Mouse (Mus musculus): ENCODE measurements around the gene Ptprd.
"Not testable (repeated sequence)": the region's sequence is repeated elsewhere in the genome, so short reads cannot be mapped to it uniquely, and the experiment has no call there.

Gene Ptprd

DNA sequence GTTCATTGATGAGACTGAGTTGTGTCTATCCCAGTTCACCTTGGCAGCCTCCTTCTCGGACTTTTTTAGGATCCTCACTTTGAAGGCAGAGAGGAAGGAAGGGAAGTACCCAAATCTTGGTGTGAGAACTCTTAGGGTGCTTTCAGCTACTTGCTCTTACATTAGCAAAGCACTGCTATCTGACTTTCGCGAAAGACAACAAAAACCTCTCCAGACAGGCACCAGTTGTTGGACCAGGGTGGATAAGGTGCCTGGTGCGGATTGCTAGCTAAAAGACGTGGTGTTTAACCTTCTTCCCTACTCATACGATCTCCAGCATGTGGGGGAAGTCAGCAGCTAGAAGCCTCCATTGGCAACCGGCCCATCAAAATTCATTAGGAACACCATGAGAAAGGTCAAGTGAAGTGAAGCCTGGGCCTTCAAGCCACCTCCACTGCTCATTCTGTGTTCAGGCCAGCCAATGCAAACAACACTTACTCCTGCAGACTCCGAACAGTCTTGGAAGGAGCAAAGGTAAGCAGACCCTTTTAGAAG is 1760.7 kb downstream of the Ptprd start:
- in situ Hi-C loops (cut with MboI, MseI), result loop anchor here in 1 of 2 experiments (10.0 kb wide), 2 partner anchors 1116 to 1196 kb away; no protein-coding TSS in a partner anchor

DNA sequence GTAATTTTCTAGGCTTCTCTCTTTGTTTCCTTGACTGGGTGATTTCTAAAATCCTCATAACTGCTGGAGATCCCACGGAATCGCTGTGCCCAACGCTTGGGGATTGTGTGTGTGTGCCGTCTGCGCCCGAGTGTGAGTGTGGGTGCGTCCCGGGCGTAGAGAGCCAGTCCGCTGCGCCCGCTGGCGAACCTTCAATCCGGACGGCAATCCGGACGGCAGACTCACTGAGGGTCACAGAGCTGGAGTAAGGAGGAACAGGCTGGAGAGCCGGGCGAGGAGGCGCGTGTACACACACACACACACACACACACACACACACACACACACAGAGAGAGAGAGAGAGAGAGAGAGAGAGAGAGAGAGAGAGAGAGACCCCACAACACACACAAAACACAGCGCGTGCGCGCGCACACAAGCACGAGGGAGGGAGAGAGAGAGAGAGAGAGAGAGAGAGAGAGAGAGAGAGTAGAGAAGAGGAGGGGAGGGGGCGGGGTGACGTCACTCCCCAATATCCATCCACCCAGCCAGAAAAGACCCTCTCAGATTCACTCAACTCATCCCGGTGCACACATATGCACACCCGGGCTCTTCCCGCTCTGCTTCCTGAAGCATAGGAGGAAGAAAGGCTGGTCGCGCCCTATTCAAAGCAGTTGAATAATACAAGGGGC is 1761.3 kb downstream of the Ptprd start:
- in situ Hi-C loops (cut with MboI, MseI), result loop anchor here in 1 of 2 experiments (10.0 kb wide), 2 partner anchors 1116 to 1196 kb away; no protein-coding TSS in a partner anchor

DNA sequence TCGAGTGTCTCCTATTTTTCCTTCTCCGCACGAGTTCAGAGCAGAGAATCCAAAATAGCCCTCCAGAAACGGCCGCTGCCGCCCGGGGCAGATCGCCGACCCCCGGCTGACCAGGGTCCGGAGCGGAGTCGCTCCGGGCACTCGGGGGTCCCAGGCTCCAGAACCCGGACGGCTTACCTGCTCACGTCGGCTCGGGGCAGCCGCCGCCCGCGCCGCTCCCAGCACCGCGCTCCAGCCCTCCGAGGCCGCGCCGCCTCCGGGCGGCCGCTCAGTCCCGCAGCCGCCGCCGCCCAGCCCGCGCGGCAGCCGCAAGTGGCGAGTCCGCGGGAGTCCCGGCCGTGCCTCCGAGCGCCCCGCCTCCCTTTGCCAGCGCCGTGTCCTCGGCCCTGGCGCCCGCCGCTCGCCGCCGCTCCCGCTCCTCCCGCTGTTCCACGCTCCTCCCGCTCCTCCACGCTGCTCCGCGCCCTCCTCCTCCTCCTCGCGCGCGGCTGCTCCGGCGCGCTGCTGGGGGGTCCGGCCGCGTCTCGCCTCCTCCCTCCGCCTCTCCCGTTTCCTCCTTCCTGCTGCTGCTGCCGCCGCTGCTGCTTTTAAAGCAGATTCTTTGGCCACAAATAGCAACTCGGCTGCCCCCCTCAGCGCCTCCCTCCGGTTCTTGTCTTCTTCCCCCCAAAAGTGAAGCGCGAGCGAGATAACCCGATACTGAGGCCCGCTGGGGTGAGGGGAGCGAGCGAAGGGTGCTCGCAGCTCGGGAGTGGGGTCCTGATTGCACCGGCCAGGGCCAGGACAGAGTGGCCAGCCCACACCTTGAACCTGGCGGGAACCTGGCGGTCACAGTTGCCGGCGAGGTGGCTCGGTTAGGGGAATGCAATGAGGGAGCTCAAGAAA is 1762.1 kb downstream of the Ptprd start:
- in situ Hi-C loops (cut with MboI, MseI), result loop anchor here in 1 of 2 experiments (10.0 kb wide), 2 partner anchors 1115 to 1195 kb away; no protein-coding TSS in a partner anchor

DNA sequence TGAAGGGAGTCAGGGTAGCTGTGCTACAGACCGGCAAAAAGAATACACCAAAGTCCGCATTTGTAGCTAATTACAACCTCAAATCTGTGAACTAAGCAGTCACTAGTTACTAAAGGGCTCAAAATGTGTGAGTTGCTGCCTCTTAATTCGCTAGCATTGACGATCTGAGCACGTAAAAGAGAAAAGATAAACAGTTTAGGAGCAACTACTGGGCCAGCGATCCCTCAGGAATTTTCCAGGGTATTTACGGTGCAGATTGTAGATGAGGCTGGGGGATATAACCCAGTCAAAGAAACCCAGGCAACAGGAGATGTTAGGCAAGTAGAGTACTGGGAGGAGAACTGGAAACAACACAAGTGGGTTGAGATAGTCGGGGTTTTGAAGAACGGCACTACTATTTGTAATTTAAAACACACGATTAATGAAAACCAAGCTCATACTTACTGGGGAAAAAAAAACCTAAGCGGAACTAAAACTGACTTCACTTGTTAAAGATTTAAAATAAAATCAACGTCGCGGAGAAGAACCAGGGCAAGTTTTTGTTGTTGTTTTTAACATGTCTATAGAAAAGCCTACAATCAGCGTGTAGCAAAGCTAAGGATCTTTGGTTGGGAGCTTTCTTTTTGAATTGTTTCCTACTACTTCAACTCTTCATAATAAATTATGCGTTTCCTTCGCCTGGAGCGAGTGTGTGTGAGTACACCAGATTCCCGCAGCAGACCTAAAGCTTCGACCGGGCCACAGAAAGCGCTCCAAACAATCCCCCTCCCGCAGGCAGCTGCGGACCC is 1762.9 kb downstream of the Ptprd start:
- in situ Hi-C loops (cut with MboI, MseI), result no loop called here

DNA sequence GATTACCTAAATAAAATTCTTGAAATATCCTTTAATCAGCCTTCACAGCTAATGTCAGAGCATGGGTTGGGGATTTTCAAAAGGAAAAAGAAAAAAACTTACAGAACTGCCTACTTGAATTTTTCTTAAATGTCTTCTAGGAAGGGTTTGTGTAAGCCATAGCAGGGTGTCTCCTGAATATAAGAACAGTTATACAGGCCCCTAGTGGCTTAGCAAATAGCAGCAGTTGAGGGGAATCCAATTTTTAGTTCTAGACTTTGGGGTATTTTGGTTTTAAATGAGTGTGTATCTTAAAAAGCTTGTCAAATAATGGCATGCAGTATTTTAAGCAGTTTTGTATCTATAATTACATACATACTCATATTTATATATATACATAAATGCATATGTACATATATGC is 1764.4 kb downstream of the Ptprd start:
- in situ Hi-C loops (cut with MboI, MseI), result no loop called here

DNA sequence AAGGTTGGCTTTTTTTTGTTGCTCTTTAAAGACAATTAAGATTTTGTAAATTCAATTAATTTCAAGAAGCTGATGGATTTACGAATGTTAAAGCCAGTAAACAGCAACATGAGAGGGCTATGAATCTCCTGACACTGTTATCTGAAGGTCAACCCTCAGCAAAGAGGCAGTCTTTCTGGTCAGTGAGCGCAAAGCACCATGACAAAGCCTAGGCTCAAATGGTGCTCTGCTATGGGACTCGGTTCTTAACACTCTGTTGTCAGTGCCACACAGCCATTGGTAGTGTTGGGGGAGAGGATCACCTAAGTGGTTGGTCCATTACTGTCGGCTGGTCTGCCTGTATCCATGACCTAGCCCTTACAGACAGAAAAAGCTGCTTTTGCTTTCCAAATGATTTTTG is 1767.0 kb downstream of the Ptprd start:
- in situ Hi-C loops (cut with MboI, MseI), result no loop called here

DNA sequence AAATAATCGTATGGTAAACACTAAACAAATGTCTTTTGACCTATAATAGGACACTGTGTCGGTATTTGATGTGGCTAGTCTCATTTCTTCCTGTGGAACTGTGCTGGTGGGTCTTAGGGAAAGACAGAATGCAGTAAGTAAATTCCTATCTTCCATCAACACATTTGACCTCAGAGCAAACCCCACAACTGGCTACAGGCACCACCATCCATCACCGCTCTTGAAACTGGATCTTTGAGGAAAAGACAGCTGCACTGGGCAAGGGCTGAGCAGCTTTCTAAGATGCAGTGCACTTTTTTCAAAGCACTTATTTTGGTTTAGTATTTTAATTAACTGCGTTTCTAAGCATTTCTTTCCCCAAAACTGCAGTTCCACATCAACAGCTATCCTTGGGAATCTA is 1768.2 kb downstream of the Ptprd start:
- in situ Hi-C loops (cut with MboI, MseI), result no loop called here

DNA sequence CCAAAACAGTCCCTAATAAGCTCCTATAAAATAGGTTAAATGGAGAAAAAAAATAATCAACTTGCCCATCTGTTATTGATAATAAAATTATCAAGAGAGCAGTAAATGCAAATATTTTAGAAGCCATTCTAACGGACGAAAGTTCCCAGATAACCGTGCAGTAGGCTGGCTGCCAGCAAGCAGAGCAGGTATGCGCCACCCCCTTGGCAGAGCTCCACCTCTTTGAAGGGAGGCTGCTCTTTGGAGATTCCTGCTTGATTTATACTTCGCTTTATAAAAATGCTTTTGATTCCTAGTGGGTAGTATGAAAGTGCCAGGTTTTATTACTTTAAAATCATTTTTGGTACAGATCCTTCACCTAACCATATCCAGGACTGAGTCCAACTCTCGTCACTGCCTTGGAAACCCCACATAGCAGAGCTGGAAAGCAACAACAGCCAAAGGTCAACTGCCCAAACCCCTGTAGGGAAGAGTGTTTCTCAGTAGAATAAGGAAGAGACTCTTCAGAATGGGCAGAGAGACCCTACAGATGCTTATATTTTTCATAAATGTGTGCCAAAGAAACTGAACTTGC is 1770.9 kb downstream of the Ptprd start:
- in situ Hi-C loops (cut with MboI, MseI), result no loop called here

DNA sequence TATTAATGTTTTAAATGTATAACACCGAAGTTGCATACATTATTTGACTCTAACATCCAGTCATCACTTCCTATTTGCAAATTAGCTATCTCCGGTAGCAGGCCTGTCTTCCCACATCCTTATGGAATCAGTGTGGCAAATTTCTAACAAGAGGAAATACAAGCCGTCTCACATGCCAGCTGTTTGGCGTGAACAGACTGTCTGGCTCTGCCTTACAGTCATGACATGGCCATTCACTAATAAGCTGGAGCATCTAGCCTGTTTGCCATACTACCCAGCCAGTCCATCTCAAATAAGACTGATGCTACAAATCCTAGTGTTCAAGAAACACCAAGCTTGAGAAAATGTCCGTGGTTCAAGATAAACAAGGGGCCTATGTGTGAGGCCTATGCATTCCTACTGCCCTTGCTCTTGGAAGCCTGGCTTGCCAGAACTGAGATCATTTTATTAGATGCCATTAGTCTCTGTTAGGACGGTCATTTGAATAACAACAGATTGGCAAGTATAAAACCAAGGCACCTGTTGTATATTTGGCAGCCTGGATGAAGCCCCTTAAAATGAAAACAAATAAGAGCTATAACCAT is 1773.2 kb downstream of the Ptprd start:
- in situ Hi-C loops (cut with MboI, MseI), result no loop called here

DNA sequence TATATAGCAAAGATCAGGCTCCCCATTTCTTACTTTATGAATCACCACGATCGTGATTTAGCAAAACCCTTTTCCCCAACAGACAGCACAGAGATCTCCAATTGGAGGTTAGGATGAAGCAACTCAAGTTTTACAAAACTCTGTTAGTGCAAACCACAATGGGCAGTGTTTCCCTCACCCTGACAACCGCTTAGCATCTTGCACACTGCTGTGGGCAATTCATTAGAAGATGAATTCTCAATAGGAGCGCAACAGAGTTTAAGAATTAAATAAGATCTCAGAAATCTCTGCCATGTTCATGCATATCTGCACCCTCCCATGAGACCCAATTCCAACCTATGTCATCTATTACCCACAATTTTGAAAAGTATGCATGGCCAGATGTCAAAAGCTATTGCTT is 1773.7 kb downstream of the Ptprd start:
- in situ Hi-C loops (cut with MboI, MseI), result no loop called here

DNA sequence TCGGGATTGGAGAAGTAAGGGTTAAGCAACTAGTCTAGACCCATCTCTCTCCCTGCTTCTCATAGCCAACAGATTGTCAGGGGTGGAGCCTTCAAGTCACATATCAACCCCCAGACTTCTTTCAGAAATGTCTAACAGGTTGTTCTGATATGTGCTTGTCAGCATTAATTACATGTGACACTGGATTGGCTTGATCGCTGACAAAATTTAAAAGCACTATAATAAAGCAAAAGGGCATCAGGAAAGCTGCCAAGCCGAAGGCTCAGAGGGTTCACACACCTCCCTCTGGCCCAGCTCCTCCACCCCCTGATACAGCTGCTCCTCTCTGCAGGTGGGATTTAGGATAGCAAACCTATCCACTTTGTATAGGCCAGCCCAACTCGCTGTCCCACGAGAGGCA is 1775.8 kb downstream of the Ptprd start:
- in situ Hi-C loops (cut with MboI, MseI), result no loop called here

DNA sequence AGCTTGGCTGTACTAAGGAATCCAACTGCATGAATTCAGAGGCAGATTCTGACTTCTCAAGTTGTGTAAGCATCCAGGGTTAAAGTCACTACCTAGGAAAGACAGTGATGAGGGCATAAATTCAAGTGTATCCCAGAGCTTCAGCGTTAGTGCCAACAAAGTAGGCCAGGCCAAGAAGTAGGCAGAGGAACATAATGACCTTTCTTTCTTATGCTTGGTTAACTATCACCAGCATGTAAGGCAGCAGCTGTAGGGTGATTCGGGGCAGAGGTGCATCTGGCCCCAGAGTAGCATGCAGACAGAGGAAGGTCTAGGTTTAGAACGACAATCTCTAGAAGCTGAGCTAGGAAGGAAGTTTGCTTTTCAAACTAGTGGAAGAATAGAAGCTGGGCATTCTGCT is 1782.0 kb downstream of the Ptprd start:
- in situ Hi-C loops (cut with MboI, MseI), result no loop called here

DNA sequence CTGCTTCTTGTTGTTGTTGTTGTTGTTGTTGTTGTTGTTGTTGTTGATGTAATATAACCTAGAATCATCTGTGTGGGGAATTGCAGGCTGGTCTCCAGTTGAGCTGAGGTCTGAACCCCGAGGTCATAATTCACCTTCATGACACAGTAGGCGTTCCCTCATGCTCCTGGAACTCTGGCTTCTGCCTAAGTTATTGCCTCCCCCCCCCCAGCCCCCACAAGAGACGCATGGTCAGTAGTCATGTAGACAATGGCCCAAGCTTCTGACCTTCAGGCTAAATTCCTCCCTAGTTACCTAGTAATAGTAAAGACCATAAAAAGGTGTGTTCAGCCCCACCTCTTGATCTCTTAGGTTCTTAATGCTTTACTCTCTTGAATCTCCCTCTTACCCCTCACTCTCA is 1784.7 kb downstream of the Ptprd start:
- in situ Hi-C loops (cut with MboI, MseI), result not testable (repeated sequence)

DNA sequence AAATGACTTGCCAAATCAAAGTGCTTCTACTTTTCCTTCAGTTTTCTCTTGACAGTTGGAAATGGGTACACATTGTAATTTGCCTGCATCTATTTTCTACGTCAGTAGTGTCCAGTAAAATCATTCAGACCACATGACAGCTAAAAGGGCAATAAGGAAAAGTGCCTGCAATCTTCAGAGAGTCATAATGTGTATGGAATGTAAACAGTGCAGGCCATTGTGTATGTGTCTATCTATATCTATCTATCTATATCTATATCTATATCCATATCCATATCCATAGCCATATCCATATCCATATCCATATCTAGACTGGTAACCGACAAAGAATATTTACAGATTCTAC is 1786.6 kb downstream of the Ptprd start:
- in situ Hi-C loops (cut with MboI, MseI), result no loop called here

DNA sequence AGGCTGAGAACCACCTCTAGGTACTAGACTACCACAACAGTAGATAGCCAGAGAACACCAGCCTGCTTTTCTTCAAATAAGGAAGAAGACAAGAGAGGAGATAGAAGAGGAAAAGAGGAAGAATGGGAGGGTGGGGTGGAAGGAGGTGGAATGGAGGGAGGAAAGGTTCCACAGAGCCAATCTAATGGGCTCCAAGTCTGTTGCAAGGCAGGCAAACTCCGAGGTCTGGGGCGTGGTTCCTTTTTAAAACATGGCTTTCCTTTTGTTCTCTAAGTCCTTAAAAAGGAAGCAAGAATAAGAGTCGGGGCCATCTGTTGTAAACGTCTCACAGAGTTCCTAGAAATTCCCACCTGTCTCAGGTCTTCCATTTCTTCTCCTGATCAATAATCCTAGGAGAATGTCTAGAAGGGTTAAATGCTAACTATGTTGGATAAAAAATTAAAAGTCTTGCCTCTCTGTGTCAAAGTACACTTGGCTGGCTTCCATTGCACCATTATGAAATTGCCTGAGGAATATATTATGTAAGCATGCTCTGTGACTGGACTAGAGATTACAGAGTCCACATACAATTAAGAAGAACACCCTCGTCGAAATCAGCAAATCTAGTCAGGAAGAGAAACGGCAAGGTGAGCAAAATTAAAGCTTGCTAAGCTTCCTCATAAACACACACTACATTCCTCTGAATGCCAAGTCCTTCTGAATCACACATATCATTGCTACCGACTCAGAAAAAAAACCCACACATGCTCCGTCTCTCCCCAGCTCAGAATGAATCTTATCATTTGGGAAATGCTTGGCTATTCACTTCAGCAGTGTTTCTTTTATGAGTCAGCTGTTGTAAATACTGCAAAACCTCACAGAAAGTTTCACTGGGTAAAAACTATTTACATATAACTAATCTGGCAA is 1787.2 kb downstream of the Ptprd start:
- in situ Hi-C loops (cut with MboI, MseI), result no loop called here

DNA sequence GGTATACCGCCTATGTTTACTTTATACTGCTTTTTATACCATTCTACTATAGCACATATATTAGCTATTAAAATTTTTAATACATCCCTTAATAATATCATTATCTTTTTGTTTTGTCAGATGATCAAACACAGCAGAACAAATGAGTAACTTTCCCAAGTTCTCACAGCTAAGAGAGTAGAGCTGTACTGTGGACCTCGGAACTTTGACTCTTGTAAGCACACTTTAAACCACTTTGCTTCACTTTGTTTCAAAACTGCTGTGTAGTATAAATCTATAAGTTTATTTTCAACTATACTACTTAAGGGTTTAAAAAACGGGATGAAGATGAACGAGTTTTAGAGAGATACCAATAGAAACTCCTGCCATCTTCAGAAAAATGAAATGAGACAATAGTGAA is 1789.6 kb downstream of the Ptprd start:
- in situ Hi-C loops (cut with MboI, MseI), result no loop called here

DNA sequence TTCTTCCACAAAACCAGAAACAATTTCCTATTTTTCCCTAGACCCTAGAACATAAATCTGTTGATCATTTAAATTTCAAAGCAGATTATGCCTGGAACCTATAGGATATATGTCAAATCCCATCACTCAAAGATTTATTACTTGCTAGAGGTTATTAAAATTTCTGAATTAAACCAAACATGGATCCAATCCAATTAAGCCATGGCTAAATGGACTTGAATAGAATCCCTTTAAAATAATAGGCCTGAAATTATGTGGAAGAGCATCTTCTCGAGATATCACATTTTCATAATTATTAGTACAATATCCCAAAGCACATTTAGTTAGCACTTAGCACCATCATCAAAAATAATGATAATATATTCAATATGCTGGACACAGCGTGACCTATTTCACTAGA is 1792.1 kb downstream of the Ptprd start:
- in situ Hi-C loops (cut with MboI, MseI), result no loop called here

DNA sequence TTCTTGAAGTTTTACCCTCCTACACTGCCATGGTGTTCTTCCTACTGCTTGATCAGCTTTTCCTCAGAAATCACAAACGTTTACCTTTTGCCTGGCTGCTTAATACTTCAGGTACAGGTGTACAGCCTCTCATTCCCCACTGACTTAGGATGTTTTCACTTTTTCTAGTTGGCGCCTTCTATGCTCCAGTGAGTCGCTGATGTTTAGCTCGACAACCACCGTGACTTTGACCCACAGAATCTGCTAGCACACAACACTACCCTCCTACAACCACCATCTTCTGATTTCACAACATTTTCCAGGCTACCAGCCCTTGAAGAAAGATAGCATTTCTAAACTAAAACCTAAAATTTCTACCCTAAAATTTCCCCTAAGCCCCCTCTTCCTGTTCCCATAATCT is 1794.1 kb downstream of the Ptprd start:
- in situ Hi-C loops (cut with MboI, MseI), result no loop called here

DNA sequence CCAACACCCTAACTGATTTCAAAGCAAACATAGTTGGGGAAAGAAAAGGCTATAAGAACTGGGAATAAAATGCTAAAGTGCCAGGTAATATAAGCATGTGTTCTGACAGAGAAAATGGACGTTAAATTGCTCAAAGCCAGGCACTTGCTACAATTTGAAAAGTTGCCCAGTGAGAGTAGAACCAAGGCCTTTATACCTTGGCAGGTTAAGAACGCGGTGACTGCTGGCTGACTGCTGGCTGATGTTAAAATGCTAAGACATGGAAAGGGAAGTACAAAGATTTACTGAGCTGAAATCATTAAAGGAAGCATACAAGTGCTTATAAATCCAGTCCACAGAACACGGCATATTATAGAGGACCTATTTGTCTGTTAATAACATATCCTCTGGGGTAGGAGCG is 1796.1 kb downstream of the Ptprd start:
- in situ Hi-C loops (cut with MboI, MseI), result no loop called here

DNA sequence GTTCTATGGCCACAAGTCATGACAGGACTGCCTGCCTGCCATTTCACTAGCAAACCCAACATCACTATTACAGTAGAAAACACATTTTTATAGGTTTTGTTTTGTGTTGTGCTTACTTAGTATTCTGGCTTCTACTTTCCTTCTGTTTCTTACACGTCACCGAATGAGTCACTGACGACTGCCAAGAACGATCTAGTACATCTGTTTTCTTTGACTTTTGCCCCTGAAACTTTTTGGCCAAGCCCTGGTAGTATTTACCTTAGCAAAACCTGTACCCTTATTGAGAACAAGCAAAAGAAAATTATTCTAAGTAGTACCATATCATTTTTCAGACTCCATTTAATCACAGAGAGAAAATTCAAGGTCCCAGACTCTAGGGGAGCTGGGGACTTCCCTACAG is 1797.2 kb downstream of the Ptprd start:
- in situ Hi-C loops (cut with MboI, MseI), result no loop called here
